Comparison of ENCODE assay signal across 35 mouse cellular contexts in the genomic region with DNA sequence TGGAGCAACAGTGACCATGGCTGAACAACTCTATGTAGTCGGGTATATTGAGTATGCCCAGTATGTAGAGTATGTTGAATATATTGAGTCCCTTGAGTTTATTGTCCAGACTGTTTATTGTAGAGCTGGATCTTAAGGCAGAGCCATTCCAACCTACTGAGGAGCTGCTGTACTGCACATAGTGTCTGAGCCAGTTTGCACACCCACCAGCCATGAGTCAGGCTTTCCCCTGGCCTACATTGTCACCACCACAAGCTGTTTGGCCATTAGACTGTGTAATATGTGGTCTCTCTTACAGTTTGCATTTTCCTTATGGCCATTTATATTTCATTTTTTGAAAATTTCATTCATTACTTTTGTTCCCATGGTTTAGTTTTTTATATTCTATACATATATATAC. TPM values are rescaled to one million over a fixed set of nuclear protein-coding genes. Genes with fewer than 3 reads are reported as not detected.
DNase-seq lines count a peak whose midpoint lies in the region; ATAC-seq and TF ChIP-seq lines count a peak whose summit lies in the region.
"Had no signal": no experiment of that assay in that cellular context is flagged by ENCODE, and none has a peak within 500 bp of the region (broad histone marks: within the 10 kb centered on the region; RNA-seq: fewer than 3 reads in every experiment).

No protein-coding gene starts in this region.

- no peaks in the 10 kb centered on the region for H3K9me3 ChIP-seq in midbrain, postnatal 0 days (ENCODE audit: low read length)
- H3K9me3 ChIP-seq: embryonic facial prominence, embryonic 10.5 days; embryonic facial prominence, embryonic 15.5 days; forebrain, embryonic 12.5 days; heart, embryonic 13.5 days; liver, embryonic 12.5 days; neural tube, embryonic 12.5 days had no signal

- intact Hi-C loops in left cerebral cortex, postnatal 14 days (cut with DNase I) = no loop called here

- H3K9ac ChIP-seq in midbrain, postnatal 0 days (replicated peaks; ENCODE audit: low read length, poor library complexity, severe bottlenecking) = no peak overlapping the region
- H3K9ac ChIP-seq: embryonic facial prominence, embryonic 15.5 days; forebrain, embryonic 12.5 days; forebrain, postnatal 0 days; heart, embryonic 13.5 days; hindbrain, embryonic 14.5 days; liver, embryonic 12.5 days; liver, postnatal 0 days; neural tube, embryonic 12.5 days had no signal

- H3K4me2 ChIP-seq in midbrain, postnatal 0 days (ENCODE audit: low read depth, low read length, poor library complexity, severe bottlenecking) = no peak overlapping the region
- H3K4me2 ChIP-seq: embryonic facial prominence, embryonic 15.5 days; forebrain, embryonic 12.5 days; heart, embryonic 13.5 days; hindbrain, embryonic 14.5 days; liver, embryonic 12.5 days; midbrain, embryonic 11.5 days; neural tube, embryonic 12.5 days had no signal

- no peak for TF ChIP-seq CTCF in midbrain, postnatal 0 days (IDR thresholded peaks at IDR 0.05)

- no peak overlapping the region for H3K4me3 ChIP-seq in midbrain, postnatal 0 days (ENCODE audit: low read depth, low read length)
- H3K4me3 ChIP-seq: embryonic facial prominence, embryonic 10.5 days; embryonic facial prominence, embryonic 15.5 days; forebrain, embryonic 12.5 days; heart, embryonic 13.5 days; liver, embryonic 12.5 days; myocyte; neural tube, embryonic 12.5 days had no signal

- no peaks in the 10 kb centered on the region for H3K27me3 ChIP-seq in midbrain, postnatal 0 days (ENCODE audit: insufficient read depth, low read length)
- H3K27me3 ChIP-seq: embryonic facial prominence, embryonic 15.5 days; forebrain, embryonic 12.5 days; heart, embryonic 13.5 days; liver, embryonic 12.5 days; neural tube, embryonic 12.5 days had no signal

- H3K4me1 ChIP-seq in midbrain, postnatal 0 days (ENCODE audit: insufficient read depth, low read length) = no peaks in the 10 kb centered on the region
- H3K4me1 ChIP-seq: embryonic facial prominence, embryonic 10.5 days; embryonic facial prominence, embryonic 15.5 days; forebrain, embryonic 12.5 days; neural tube, embryonic 12.5 days had no signal

- DNase-seq in frontal cortex, adult 2 months (ENCODE audit: extremely low spot score in 1 of 2, low spot score in 1 of 2) = peak; percentile 26 to 56
- no peak for DNase-seq in frontal cortex, postnatal 14 days (ENCODE audit: low spot score in 2 of 2)
- DNase-seq in right cerebral cortex, adult 18-20 months = peak; percentile 64
- DNase-seq in right cerebral cortex, postnatal 14 days = no peak
- DNase-seq in left cerebral cortex, postnatal 14 days (ENCODE audit: low spot score in 2 of 2) = peak; percentile 23 to 39
- no peak for DNase-seq in midbrain, postnatal 0 days (ENCODE audit: low spot score)
- DNase-seq in thymus, adult 18-20 months = no peak
- DNase-seq: adrenal gland, postnatal 14 days; cerebellum, adult 11-12 months; cerebellum, postnatal 14 days; forebrain, postnatal 0 days; gastrocnemius, postnatal 10 days; heart, postnatal 10 days; kidney, adult 9 months; kidney, postnatal 10 days; liver, postnatal 0 days; lung, postnatal 36 days; thymus, postnatal 14 days had no signal

- no peak overlapping the region for H3K27ac ChIP-seq in midbrain, postnatal 0 days (ENCODE audit: low read depth, low read length)
- H3K27ac ChIP-seq: embryonic facial prominence, embryonic 10.5 days; embryonic facial prominence, embryonic 15.5 days; forebrain, embryonic 12.5 days; heart, embryonic 13.5 days; hindbrain, embryonic 14.5 days; liver, embryonic 12.5 days; neural tube, embryonic 12.5 days had no signal

- WGBS in midbrain, postnatal 0 days = 83% methylated on average over 1 of the region's 1 CpGs

- ATAC-seq in midbrain, postnatal 0 days (ENCODE audit: low FRiP score) = no peak
- ATAC-seq: forebrain, postnatal 0 days; intestine, postnatal 0 days; liver, embryonic 12.5 days; midbrain, embryonic 16.5 days had no signal

- H3K36me3 ChIP-seq in midbrain, postnatal 0 days (ENCODE audit: insufficient read depth, low read length) = no peaks in the 10 kb centered on the region; the same call in 1 of the 2 replicates

RNA-seq across cellular contexts. Expression of gene Dnmt3c, which starts 16.5 kb away (rescaled TPM):
- polyA plus RNA-seq in frontal cortex, adult 2 months (2012; rRNA removed) = 0.06 and 0.11 TPM in 2 replicates
- not detected for total RNA-seq in left cerebral cortex, postnatal 14 days (2021)
- not detected in 2 replicates for total RNA-seq in midbrain, postnatal 0 days (2014; rRNA removed)
- not detected in 2 replicates for polyA plus RNA-seq in midbrain, postnatal 0 days (2015; fragmentation: Nextera tagmentation; extraction: Ambion mirVana)
- total RNA-seq: adrenal gland, postnatal 14 days; forebrain, postnatal 0 days; gastrocnemius, postnatal 10 days; heart, adult 8-10 months; heart, postnatal 10 days; hematopoietic stem cell, adult 5-6 weeks; megakaryocyte, adult 5-6 weeks had no signal
- polyA plus RNA-seq: embryonic facial prominence, embryonic 10.5 days; embryonic facial prominence, embryonic 15.5 days; forebrain, embryonic 12.5 days; forebrain, postnatal 0 days; gonadal fat pad, adult 2 months; heart, embryonic 13.5 days; intestine, postnatal 0 days; midbrain, embryonic 11.5 days; midbrain, embryonic 16.5 days; myocyte; small intestine, adult 2 months; urinary bladder, adult 2 months had no signal

RNA-seq across cellular contexts. Expression of gene Dnmt3b, which starts 30.7 kb away (rescaled TPM):
- polyA plus RNA-seq in frontal cortex, adult 2 months (2012; rRNA removed) = 1.2 and 1.5 TPM in 2 replicates
- total RNA-seq in left cerebral cortex, postnatal 14 days (2021) = 1 to 10 TPM in 1 of 2 experiments, under 1 TPM in 1; 0.99 to 1.1 TPM
- 4.2 and 5.3 TPM in 2 replicates for total RNA-seq in midbrain, postnatal 0 days (2014; rRNA removed)
- polyA plus RNA-seq in midbrain, postnatal 0 days (2015; fragmentation: Nextera tagmentation; extraction: Ambion mirVana) = 1.7 and 1.8 TPM in 2 replicates

RNA-seq across cellular contexts. Expression of gene Commd7, which starts 47.4 kb away (rescaled TPM):
- polyA plus RNA-seq in frontal cortex, adult 2 months (2012; rRNA removed) = 34.8 and 35.5 TPM in 2 replicates
- total RNA-seq in left cerebral cortex, postnatal 14 days (2021) = 10 to 100 TPM; 27.4 to 31.8 TPM
- 24.7 and 27.9 TPM in 2 replicates for total RNA-seq in midbrain, postnatal 0 days (2014; rRNA removed)
- polyA plus RNA-seq in midbrain, postnatal 0 days (2015; fragmentation: Nextera tagmentation; extraction: Ambion mirVana) = 103 TPM in 2 replicates

Comparison
In these comparisons a context has a peak if more than half of its experiments do, and no peak if none do; other contexts are left out.
1. DNase-seq: peak in frontal cortex, adult 2 months (2 of 2), right cerebral cortex, adult 18-20 months (single experiment) and left cerebral cortex, postnatal 14 days (2 of 2); none in frontal cortex, postnatal 14 days (0 of 2), right cerebral cortex, postnatal 14 days (single experiment), midbrain, postnatal 0 days (single experiment) and thymus, adult 18-20 months (0 of 2).